Mouse (Mus musculus) brown adipose tissue, adult 24 weeks (tissue): ENCODE data around the gene Abca13. TPM values are rescaled to one million over a fixed set of nuclear protein-coding genes. Genes with fewer than 3 reads are reported as not detected.
"Not testable (repeated sequence)": the region's sequence is repeated elsewhere in the genome, so short reads cannot be mapped to it uniquely, and the experiment has no call there.

ENCODE experiments used
- H3K27ac ChIP-seq: fragments of 200-500 bp; replicated peaks from 2 replicates; pipeline ENCODE4 v1.5.1; 2012; ENCODE audit warnings: low read depth, mild to moderate bottlenecking, low read length
- H3K4me1 ChIP-seq: fragments of 200-500 bp; 2 replicates; pipeline ENCODE4 v1.6.1; 2012; ENCODE audit warnings: low read length, mixed read lengths; ENCODE audit not compliant: control insufficient read depth, insufficient read depth, insufficient read length
- H3K4me3 ChIP-seq: fragments of 200-500 bp; 2 replicates; pipeline ENCODE4 v1.5.1; 2012; ENCODE audit warnings: low read depth, mild to moderate bottlenecking, low read length, moderate library complexity; ENCODE audit not compliant: insufficient read depth
- polyA plus RNA-seq: library from polyadenylated mRNA; stranded (reverse); fragments of >200 nt; gene quantifications from 2 replicates; pipeline ENCODE4 v1.2.4, GENCODE M21; 2012; ENCODE audit not compliant: missing spikeins, insufficient read depth, insufficient read length

Abca13 gene
- polyA plus RNA-seq, 1 experiment: not detected

DNA sequence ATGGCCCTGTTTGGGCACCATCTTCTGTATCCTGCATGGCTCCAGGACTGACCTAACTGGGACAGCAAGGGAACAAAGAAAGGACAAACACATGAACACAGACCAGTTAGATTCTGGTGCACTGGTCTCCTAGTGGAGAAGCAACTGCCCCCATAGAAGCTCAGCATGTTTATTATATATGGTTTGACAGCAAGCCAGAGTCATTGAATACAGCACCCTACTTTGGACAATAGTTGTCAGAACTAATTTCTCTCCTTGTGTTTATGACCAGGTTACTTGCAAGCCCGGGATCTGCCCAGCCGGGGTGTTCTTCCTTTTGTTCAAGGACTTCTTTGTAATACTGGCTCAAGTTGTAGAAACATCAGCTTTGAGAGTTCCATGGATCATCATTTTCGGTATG is 28.8 kb downstream of the Abca13 start:
- no peak overlapping the region for H3K4me3 ChIP-seq
- no peaks in the 10 kb centered on the region for H3K4me1 ChIP-seq
- no peak overlapping the region for H3K27ac ChIP-seq

DNA sequence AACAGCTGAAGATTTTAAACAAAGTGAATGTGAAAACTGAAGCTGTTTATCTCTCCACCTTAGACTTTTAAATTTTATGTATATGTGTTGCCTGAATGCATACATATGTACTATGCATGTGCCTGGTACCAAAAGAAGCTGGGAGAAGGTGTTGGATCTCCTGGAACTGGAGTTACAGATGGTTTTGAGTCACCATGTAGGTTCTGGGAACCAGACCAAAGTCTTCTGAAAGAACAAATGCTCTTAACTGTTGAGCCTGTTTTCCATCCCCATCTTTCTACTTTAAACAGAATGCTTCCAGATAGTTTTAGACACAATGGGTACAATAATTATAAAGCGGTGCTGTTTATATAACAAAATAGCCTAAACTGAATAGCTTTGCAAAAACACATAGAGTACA is 29.9 kb downstream of the Abca13 start:
- Histone ChIP-seq H3K27ac (no peak overlapping the region), H3K4me1 (no peaks in the 10 kb centered on the region), H3K4me3 (no peak overlapping the region)

DNA sequence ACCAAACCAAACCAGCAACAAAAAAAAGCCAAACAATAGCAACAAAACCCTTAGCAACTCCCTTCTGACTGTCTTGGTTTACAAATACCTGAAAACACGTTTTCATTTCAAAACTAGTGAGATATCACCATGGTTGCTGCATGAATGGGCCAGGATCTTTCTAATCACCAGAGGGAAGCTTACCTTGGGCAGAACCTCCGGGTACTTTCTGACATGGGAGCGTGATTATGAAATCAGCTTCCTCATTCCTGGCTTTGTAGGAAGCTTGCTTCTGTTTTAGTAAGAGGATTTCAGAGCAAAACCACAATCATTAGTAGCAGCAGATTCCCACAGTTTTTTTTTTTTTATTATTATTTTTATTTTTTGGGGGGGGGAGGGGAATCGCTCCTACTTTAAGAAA is 34.7 kb downstream of the Abca13 start:
- Histone ChIP-seq H3K4me1 (no peaks in the 10 kb centered on the region), H3K27ac (no peak overlapping the region), H3K4me3 (no peak overlapping the region)

DNA sequence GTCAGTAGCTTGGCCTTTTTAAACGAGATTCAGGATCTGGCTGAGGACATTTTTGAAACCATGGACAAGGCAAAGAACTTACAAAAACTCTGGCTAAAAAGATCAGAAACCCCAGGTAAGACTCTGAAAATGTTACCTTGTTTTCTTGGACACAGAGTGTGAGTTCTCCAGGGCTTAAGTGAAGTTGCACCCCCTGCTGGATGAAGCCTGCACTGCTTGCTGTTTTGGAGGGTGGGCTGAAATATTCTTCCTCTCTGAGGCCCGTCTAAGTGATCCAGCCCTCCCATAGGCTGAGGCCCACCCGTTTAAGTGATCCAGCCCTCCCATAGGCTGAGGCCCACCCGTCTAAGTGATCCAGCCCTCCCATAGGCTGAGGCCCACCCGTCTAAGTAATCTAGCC is 57.9 kb downstream of the Abca13 start:
- not testable (repeated sequence) for H3K27ac ChIP-seq, H3K4me3 ChIP-seq, H3K4me1 ChIP-seq

DNA sequence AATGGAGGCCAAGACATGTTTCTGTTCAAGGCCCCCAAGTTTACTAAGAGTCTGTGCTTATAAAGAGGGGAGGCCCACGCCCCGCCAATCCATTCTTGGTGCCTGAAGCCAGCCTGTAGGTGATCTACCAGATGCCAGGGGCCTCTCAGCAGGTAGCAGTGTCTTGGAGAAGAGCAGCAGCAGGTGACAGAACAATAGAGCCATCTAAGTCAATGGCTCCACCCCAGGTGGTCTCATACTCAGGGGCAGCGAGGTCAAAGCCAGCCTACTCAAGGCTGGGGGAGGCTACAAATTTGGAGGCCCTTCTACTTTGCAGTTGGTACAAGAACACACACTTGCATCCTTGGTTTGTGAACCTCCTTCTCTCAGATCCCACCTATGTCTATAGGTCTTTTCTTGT is 71.3 kb downstream of the Abca13 start:
- H3K4me1 ChIP-seq, H3K4me3 ChIP-seq, H3K27ac ChIP-seq: not testable (repeated sequence)

DNA sequence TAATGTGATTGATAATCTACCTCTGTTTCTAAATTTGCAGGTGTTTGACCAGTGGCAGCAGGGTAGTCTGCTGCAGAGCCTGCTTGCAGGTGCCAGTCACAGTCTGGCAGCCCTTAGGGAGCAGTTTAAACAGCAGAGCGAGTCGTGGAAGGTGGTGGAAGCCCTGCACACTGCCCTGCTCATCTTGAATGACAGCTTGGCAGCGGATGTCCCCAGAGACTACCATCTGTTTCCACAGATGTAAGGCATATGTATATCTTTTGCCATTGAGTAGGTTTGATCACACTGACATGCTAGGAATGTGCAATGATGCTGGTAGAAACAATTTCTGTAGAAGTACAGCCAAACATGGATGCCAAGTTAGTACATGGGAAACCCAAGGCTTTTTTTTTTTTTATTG is 77.3 kb downstream of the Abca13 start:
- Histone ChIP-seq H3K4me1 (no peaks in the 10 kb centered on the region), H3K4me3 (no peak overlapping the region), H3K27ac (no peak overlapping the region)

DNA sequence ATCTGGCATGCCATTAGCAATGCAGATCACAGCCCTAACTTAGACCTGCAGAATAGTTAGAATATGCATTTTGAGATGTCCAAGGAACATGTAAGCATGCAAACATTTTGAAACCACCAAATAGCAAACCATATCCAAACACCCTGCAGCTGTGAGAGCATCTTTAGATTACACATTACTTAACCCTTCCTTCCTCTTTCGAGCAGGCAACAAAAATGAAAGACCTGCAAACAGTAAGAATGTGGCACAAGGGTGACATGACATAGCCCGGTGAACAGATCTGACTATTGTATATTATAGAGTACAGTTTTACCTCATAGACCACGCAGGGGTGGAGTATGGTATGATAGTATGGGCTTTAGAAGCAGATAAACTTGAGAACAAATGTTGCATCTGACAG is 93.5 kb downstream of the Abca13 start:
- H3K27ac ChIP-seq: no peak overlapping the region
- H3K4me1 ChIP-seq: no peaks in the 10 kb centered on the region
- no peak overlapping the region for H3K4me3 ChIP-seq

DNA sequence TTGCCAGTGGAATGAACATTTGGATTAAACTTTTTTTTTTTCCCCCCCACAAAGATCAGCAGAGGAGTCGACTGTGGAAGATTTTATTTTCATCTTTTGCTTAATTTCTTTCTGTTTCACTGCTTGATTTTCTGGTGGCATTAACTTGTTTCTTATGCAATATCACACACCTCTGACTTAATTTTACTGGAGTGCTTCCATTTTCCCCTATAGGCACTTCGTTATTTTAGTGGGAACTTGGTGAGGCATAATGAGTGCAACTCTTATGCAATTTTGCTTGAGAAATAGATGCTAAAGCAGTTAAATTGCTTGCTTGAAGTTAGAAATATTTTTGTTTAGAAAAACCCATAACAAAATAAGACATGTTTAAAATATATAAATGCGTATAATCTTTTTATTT is 94.0 kb downstream of the Abca13 start:
- Histone ChIP-seq H3K4me3 (no peak overlapping the region), H3K4me1 (no peaks in the 10 kb centered on the region), H3K27ac (no peak overlapping the region)

DNA sequence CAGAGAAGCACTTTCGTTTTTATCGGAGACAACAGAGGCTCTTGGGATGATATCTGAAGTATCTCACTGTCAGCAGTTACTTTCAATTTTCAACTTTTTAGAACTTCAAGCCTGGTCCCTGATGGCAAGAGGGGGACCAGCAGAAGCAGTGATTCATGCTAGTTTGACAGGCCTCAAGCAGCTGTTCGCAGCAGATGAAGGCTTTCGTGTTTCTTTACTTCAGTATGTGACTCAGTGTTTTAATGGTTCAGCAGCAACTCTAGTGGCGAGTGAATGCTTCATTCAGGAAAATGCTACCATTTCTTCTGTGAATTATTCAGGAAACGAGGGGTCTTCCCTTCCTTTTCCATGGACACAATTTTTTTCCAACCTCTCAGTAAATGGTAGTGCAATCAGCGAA is 99.4 kb downstream of the Abca13 start:
- Histone ChIP-seq H3K4me3 (no peak overlapping the region), H3K4me1 (no peaks in the 10 kb centered on the region), H3K27ac (no peak overlapping the region)

DNA sequence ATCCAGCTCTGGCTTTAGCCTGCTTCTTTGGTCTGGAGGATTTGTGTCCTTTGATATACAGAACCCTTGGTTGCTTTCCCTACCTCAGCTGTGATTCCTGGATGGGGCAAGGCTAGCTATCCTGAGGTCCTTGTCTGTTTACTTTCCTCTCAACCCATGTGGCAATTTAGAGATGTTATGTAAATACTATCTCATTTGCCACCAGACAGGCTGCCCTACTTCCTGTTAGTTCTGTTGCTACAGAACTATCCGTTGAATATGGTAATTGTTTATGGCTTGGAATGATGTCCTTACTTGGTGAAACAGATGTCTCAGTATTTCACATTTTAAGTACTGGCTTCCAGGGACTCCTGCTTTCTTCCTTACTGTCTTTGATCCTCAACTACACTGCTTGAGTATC is 107.9 kb downstream of the Abca13 start:
- no peaks in the 10 kb centered on the region for H3K4me1 ChIP-seq
- no peak overlapping the region for H3K27ac ChIP-seq
- no peak overlapping the region for H3K4me3 ChIP-seq

DNA sequence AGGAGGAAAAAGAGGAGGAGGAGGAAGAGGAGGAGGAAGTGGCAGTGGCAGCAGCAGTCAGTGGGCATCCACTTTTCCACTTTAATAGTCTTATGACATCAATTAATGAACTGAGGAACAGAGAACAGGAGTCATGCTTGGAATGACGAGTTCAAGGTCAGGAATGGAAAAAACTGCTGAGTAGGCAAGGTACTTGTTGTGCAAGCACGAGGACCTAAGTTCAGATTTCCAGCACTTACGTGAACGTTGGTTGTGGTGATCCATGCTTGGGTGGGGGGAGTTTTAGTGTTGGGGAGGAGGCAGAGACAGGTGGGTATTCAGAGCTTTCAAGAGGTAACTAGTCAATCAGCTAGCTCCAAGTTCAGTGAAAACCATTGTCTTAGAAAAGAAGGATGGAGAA is 113.7 kb downstream of the Abca13 start:
- no peak overlapping the region for H3K4me3 ChIP-seq
- H3K27ac ChIP-seq: no peak overlapping the region
- H3K4me1 ChIP-seq: no peaks in the 10 kb centered on the region

DNA sequence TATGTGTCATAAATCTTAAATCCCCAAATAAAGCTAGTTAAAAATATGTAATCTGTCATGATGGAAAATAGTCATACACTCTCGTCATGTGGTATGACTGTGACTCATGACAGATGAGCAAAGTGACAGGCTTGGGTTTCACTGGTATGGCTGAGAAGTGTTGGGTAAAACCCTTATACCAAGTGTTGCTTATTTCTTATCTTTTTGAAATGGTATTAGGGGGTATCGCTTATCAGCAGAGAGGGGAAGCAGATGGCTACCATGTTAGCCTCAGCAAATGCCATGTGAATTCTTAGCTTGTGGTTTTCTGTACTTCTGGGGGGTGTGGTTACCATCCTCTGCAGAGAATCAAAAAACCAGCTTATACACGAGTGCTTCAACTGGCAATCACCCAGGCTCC is 124.8 kb downstream of the Abca13 start:
- Histone ChIP-seq H3K27ac (no peak overlapping the region), H3K4me3 (no peak overlapping the region), H3K4me1 (no peaks in the 10 kb centered on the region)

DNA sequence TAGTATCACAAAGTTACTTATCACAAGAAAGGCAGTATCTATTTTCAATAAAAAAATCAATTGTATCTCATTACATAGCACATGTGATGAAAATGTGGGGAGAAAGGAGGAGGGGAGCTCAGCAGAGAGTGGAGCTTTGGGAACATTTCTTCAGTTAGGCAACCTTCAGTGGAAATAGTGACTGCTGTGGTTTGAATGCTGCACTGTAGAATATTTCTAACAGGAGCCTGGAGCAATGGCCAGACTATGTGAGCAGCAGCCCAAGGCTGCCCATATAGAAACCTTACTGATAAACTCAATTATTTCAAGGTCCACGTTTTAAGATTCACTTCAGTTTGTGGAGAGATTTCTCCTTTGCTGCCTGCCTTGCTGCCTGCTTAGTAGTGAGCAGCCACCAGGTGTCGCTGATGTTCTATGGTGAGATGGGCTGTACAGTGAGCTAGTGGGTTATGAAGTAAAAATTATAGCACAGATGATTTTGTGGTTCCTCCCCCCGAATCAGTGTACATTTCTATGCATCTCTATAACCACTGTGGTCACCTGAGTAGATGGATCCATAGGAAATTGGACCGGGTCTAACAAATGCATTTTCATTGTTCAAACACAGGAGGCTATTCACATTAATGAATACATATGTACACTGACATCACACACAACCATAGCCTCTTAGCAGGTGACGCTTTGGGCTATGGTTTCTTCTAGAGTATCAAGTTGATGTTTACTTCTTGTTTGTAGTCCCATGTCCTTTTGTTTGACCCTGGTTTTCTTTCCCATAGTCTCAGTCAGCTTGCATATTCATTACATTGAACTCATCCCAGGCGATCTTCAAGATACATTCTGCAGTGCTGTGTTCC is 125.6 kb downstream of the Abca13 start:
- Histone ChIP-seq H3K27ac (no peak overlapping the region), H3K4me1 (no peaks in the 10 kb centered on the region), H3K4me3 (no peak overlapping the region)

DNA sequence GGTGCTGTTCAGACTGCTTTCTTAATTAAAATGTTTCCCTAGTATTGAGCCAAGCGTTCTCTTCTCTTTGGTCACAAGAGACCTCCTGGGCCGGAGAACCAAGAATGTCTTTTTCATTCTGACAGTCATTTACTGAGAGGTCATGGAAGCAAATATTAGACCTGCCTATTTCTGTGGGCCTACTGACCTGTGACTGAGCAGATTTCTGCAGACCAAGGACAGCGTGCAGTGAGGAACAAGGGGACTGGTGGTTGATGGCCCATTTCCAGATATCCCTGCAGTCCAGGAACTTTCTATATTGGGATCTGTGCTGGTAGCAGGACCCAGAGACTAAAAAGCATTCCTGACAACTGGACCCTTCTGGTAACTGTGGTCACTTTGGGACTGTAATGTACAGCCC is 146.4 kb downstream of the Abca13 start:
- Histone ChIP-seq H3K4me1 (no peaks in the 10 kb centered on the region), H3K4me3 (no peak overlapping the region), H3K27ac (no peak overlapping the region)

DNA sequence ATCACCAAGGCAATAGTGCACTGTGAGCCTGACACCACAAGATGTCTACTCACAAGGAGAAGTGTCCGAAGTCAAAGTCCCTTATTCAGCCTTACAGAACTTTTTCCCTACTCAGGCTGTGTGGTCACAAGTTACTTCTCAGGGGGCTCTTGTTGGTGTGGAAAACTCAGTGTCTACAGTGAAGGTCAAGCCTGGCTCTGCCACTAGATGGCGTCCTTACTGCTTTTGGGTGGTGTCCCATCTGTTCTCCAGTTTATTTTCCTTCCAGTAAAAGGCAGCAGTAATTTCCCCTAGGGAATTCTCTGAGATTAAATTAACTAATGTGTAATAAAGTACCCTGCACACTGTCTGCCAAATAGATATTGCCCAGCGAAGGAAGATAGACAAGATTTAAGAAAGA is 156.0 kb downstream of the Abca13 start:
- Histone ChIP-seq H3K4me1 (no peaks in the 10 kb centered on the region), H3K27ac (no peak overlapping the region)

DNA sequence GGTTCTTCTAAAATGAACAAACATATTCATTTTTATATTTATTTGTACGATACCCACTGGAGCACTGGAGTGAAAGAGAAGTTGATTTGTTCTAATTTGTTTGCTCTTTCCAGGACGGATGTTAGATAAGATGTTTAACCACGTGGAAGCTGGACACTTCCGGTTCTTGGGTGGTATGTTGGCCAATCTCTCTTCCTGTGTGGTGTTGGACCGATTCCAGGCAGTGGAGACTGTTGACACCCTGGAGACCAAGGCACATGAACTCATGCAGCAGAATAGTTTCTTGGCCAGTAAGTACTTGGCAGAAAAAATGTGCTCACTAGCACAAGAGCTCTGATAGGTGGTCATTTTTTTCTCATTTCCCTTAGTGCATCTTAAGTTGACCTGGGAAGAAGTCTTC is 181.4 kb downstream of the Abca13 start:
- H3K4me1 ChIP-seq: no peaks in the 10 kb centered on the region
- no peak overlapping the region for H3K4me3 ChIP-seq
- H3K27ac ChIP-seq: no peak overlapping the region

More for the DNA sequence above, 156.0 kb downstream of the Abca13 start:
- no peak overlapping the region for H3K4me3 ChIP-seq
